Mouse (Mus musculus): Measurements from ENCODE around the gene C2cd4d. TPM values are rescaled to one million over a fixed set of nuclear protein-coding genes. Genes with fewer than 3 reads are reported as not detected.

The C2cd4d gene
- polyA plus RNA-seq, 1 experiment from 2014 or later: 2.5 TPM

DNA sequence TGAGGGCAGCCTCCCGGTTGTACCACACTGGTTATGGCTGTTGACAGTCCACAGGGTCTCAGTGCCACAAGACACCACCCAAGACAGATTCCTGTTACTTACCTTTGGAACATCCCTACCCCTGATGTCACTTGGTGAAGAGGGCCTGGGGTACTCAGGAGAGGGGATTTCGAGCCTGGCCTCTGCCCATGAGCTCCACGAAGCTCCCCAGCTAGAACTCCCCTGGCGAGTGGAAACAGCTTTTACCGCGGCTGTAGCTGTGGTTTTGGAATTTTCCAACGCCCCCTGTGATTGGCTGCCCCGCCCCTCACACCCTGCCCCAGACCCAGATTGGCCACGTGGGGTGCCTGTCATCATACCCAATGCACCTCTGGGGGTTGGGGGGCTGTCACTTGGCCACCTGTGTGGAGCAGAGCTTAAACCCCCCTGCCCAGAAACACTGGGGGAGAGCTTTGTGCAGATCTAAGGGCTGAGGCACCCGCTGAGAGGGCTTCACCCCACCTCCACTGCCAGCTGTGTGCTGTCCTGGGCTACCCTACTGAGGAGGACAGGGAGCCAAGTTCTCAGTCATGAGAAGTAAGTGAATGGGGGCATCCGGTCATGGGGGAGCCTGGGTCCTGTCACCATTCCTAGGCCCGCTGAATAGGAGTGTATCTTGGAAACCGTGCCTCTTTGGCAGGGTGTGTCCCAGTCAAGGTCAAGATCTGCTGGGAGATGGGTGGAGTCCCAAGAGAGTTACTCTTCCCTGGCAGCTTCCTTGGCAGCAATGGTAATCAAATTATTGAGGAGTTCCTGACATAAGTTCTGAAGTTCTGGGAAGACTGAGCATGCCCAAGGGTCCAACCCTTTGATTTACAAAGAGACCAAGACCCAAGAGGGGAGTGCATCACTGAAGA, 15.0 kb downstream of the C2cd4d start:
- Histone ChIP-seq H3K27ac (no peak overlapping the region), H3K4me1 (peaks cover 20% of the 10 kb centered on the region), H3K27me3 (peaks cover 18% of the 10 kb centered on the region), H3K9me3 (replicated peaks) (no peaks in the 10 kb centered on the region), H3K36me3 (no peaks in the 10 kb centered on the region), H3K4me3 (no peak overlapping the region), H3K4me2 (replicated peaks) (no peak overlapping the region), H3K9ac (no peak overlapping the region)
- WGBS: 20% methylated on average over 13 of the region's 13 CpGs
- ATAC-seq (ENCODE audit: low FRiP score): no peak

- Histone ChIP-seq H3K4me1 (peaks cover 6% of the 10 kb centered on the region; the same call in 1 of the 2 replicates), H3K9ac (no peak overlapping the region), H3K36me3 (no peaks in the 10 kb centered on the region), H3K27ac (no peak overlapping the region), H3K9me3 (replicated peaks) (no peaks in the 10 kb centered on the region), H3K27me3 (no peaks in the 10 kb centered on the region), H3K4me3 (no peak overlapping the region), H3K4me2 (replicated peaks) (no peak overlapping the region)
- ATAC-seq (ENCODE audit: low FRiP score): no peak
- WGBS: 24% methylated on average over 9 of the region's 9 CpGs
Observed at GRCm38 (mm10) chr3:94379831-94380510, 17.7 kb downstream of the C2cd4d start.

GRCm38 (mm10) chr3:94382308-94382707, 20.1 kb downstream of the C2cd4d start:
- Histone ChIP-seq H3K4me2 (replicated peaks) (no peak overlapping the region), H3K4me1 (peaks cover 3% of the 10 kb centered on the region; the same call in 1 of the 2 replicates), H3K4me3 (no peak overlapping the region), H3K36me3 (no peaks in the 10 kb centered on the region), H3K9me3 (replicated peaks) (no peaks in the 10 kb centered on the region), H3K9ac (no peak overlapping the region), H3K27me3 (no peaks in the 10 kb centered on the region), H3K27ac (no peak overlapping the region)
- 75% methylated on average over 5 of the region's 5 CpGs for WGBS
- ATAC-seq (ENCODE audit: low FRiP score): no peak

DNA sequence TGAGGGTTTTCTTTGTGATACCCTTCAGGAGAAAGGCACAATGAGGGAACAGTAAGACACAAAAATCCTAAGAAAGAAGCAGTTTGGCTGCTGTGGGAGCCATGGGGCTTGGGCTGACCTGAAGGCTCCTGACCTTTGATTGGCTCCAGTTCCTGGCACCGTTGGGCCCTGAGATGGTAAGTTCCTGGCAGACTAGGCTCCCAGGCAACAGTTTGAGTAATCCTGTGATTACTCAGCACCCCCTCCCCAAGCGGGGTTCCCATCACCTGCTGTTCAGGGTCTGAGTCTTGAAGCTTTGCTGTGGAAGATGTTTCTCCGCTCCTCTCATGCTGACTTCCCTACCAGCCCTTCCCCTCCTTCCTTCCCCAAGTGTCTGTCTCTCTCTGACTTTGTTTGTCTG, 21.2 kb downstream of the C2cd4d start:
- peaks cover 3% of the 10 kb centered on the region; the same call in 1 of the 2 replicates for H3K4me1 ChIP-seq
- H3K9me3 ChIP-seq (replicated peaks): no peaks in the 10 kb centered on the region
- no peaks in the 10 kb centered on the region for H3K36me3 ChIP-seq
- H3K9ac ChIP-seq: no peak overlapping the region
- ATAC-seq (ENCODE audit: low FRiP score): no peak
- H3K4me2 ChIP-seq (replicated peaks): no peak overlapping the region
- no peak overlapping the region for H3K4me3 ChIP-seq
- no peak overlapping the region for H3K27ac ChIP-seq
- 74% methylated on average over 3 of the region's 3 CpGs for WGBS
- no peaks in the 10 kb centered on the region for H3K27me3 ChIP-seq

DNA sequence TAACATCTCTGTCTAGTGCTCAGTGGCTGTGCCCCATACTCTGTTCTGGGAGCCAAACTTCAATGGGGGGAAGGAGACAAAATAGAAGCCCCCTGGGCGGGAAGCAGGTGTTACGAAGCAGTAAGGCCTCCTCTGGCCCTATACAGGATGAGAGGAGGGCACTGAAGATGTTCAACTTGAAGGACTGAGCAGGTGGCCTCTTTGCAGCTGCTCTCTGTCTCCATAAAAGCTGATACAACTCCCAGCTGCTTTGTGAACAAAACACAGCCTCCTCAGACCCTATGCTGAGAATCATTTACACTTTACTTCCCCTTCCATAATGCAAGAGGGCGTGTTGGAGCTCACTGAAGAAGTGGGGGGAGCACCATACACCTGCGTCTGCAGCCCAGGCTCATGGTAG, 24.4 kb downstream of the C2cd4d start:
- Histone ChIP-seq H3K36me3 (no peaks in the 10 kb centered on the region), H3K9ac (no peak overlapping the region), H3K4me2 (replicated peaks) (no peak overlapping the region), H3K27me3 (no peaks in the 10 kb centered on the region), H3K4me1 (no peaks in the 10 kb centered on the region), H3K4me3 (no peak overlapping the region), H3K27ac (no peak overlapping the region), H3K9me3 (replicated peaks) (no peaks in the 10 kb centered on the region)
- WGBS: 67% methylated on average over 4 of the region's 4 CpGs
- ATAC-seq (ENCODE audit: low FRiP score): no peak

DNA sequence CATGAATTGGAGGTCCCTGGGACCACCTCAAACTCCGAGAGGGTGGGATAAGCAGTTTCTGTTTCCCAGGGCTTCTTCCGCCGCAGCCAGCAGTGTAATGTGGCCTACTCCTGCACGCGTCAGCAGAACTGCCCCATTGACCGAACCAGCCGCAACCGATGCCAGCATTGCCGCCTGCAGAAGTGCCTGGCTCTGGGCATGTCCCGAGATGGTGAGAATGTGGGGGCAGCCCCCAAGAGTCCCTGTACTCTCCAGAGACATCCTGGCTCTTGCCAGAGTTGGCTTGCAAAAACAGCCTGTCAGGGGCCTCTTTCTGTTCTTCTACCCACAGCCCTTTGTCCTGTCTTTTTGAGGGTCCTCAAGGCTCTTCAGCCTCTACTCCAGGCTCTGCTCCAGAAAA, 25.2 kb downstream of the C2cd4d start:
- no peak for ATAC-seq (ENCODE audit: low FRiP score)
- H3K27me3 ChIP-seq: no peaks in the 10 kb centered on the region
- WGBS: 93% methylated on average over 10 of the region's 10 CpGs

DNA sequence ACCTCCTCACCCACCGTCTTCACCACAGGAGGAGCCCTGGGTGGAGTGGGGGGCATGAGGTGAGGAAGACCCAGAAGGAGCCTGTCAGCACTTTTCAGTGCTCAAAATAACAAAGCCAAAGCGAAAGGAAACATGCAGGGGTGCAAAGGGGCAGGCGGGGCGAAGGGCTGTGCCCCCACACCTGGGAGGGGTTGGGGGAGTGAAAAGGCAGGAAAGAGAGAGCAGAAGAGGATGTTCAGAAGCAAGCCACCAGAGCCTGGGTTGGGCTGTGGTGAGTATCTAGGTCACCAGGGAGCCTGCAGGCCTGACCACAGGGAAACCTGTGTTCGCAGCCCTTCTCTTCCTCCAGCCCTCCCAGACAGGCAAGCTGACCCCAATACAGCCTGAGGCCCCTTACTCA, 25.8 kb downstream of the C2cd4d start:
- Histone ChIP-seq H3K27ac (no peak overlapping the region), H3K9me3 (replicated peaks) (no peaks in the 10 kb centered on the region), H3K36me3 (no peaks in the 10 kb centered on the region), H3K27me3 (no peaks in the 10 kb centered on the region), H3K4me2 (replicated peaks) (no peak overlapping the region), H3K4me3 (no peak overlapping the region), H3K9ac (no peak overlapping the region), H3K4me1 (no peaks in the 10 kb centered on the region)
- WGBS: 76% methylated on average over 5 of the region's 5 CpGs
- ATAC-seq (ENCODE audit: low FRiP score): no peak

More for the DNA sequence above, 25.2 kb downstream of the C2cd4d start:
- Histone ChIP-seq H3K4me1 (no peaks in the 10 kb centered on the region), H3K27ac (no peak overlapping the region), H3K9me3 (replicated peaks) (no peaks in the 10 kb centered on the region), H3K4me3 (no peak overlapping the region), H3K9ac (no peak overlapping the region), H3K36me3 (no peaks in the 10 kb centered on the region), H3K4me2 (replicated peaks) (no peak overlapping the region)

DNA sequence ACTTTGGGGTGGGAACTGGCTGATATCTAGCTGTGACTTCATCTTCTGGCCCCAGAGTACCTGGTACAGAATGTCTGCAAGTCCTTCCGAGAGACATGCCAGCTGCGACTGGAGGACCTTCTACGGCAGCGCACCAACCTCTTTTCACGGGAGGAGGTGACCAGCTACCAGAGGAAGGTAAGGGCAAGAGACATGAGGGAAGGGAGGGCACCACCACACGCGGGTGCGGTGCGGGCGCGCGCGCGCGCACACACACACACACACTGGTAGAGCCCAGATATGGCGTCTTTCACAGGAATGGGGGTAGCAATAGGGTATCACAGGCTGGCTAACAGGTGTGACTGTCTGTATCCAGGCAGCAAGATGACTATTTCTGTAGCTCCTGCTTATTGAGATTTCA, 27.2 kb downstream of the C2cd4d start:
- ATAC-seq (ENCODE audit: low FRiP score): no peak
- no peak overlapping the region for H3K9ac ChIP-seq
- no peaks in the 10 kb centered on the region for H3K9me3 ChIP-seq (replicated peaks)
- WGBS: 97% methylated on average over 16 of the region's 16 CpGs
- H3K27me3 ChIP-seq: no peaks in the 10 kb centered on the region
- H3K4me1 ChIP-seq: no peaks in the 10 kb centered on the region
- H3K36me3 ChIP-seq: no peaks in the 10 kb centered on the region
- H3K4me3 ChIP-seq: no peak overlapping the region
- no peak overlapping the region for H3K27ac ChIP-seq
- no peak overlapping the region for H3K4me2 ChIP-seq (replicated peaks)

- no peaks in the 10 kb centered on the region for H3K27me3 ChIP-seq
- H3K4me1 ChIP-seq: no peaks in the 10 kb centered on the region
- no peaks in the 10 kb centered on the region for H3K9me3 ChIP-seq (replicated peaks)
- no peak overlapping the region for H3K9ac ChIP-seq
- no peak for ATAC-seq (ENCODE audit: low FRiP score)
- no peak overlapping the region for H3K4me2 ChIP-seq (replicated peaks)
- H3K27ac ChIP-seq: no peak overlapping the region
- no peak overlapping the region for H3K4me3 ChIP-seq
- no peaks in the 10 kb centered on the region for H3K36me3 ChIP-seq
- WGBS: 85% methylated on average over 5 of the region's 5 CpGs
Observed at GRCm38 (mm10) chr3:94391001-94391400, 28.8 kb downstream of the C2cd4d start.

DNA sequence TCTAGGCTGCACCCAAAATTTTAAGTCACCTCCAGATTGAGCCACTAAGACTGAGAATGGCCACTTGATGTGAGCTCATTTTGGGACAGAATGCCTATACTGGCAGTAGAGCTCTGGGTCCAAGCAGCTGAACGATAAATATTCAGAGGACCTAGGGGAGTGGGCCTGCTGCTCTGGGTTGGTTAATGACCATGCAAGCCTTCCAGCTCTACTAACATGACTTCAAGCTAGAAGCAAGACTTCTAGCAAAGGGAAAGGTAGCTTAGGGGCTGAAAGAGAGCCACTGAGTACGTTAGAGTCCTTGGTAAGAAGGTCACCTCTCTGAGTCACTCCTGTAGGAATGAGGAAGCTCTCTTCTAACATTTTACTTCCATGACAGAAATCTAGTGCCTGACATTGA, 29.9 kb downstream of the C2cd4d start:
- ATAC-seq (ENCODE audit: low FRiP score): no peak
- no peak overlapping the region for H3K27ac ChIP-seq
- H3K4me3 ChIP-seq: no peak overlapping the region
- no peak overlapping the region for H3K9ac ChIP-seq
- no peaks in the 10 kb centered on the region for H3K9me3 ChIP-seq (replicated peaks)
- H3K4me1 ChIP-seq: no peaks in the 10 kb centered on the region
- no peak overlapping the region for H3K4me2 ChIP-seq (replicated peaks)
- WGBS: 85% methylated on average over 2 of the region's 2 CpGs
- H3K36me3 ChIP-seq: no peaks in the 10 kb centered on the region
- H3K27me3 ChIP-seq: peaks cover 7% of the 10 kb centered on the region; the same call in 1 of the 2 replicates

GRCm38 (mm10) chr3:94393049-94393448, 30.8 kb downstream of the C2cd4d start:
- no peaks in the 10 kb centered on the region for H3K4me1 ChIP-seq
- no peaks in the 10 kb centered on the region for H3K36me3 ChIP-seq
- no peak for ATAC-seq (ENCODE audit: low FRiP score)

DNA sequence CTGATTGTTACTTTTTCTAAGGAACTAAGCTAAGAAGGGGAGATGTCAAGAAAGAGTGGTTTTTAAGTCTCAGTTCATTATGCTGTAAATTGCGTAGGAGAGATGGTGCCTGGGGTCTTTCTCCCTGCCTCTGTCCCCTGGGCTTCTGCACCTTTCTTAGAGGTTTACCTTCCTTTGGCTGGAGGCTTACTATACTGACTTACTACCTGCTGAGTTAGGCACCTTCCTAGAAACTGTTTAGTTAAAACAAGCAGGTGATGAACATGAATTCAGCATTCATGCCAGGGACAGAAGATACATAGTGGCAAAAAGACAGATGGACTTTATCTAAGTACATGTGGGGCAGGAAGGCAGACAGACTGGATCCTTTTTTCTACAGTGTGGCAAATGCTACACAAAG, 34.1 kb downstream of the C2cd4d start:
- Histone ChIP-seq H3K4me3 (no peak overlapping the region), H3K9me3 (replicated peaks) (no peaks in the 10 kb centered on the region), H3K4me2 (replicated peaks) (no peak overlapping the region), H3K27ac (no peak overlapping the region), H3K27me3 (peaks cover 28% of the 10 kb centered on the region), H3K4me1 (peaks cover 15% of the 10 kb centered on the region), H3K9ac (no peak overlapping the region), H3K36me3 (no peaks in the 10 kb centered on the region)
- WGBS: 84% methylated on average over 1 of the region's 1 CpGs
- no peak for ATAC-seq (ENCODE audit: low FRiP score)

More at GRCm38 (mm10) chr3:94393049-94393448, 30.8 kb downstream of the C2cd4d start:
- H3K27me3 ChIP-seq: peaks cover 16% of the 10 kb centered on the region
- H3K4me2 ChIP-seq (replicated peaks): no peak overlapping the region
- WGBS: 73% methylated on average over 4 of the region's 4 CpGs
- no peak overlapping the region for H3K9ac ChIP-seq
- H3K9me3 ChIP-seq (replicated peaks): no peaks in the 10 kb centered on the region
- no peak overlapping the region for H3K27ac ChIP-seq
- H3K4me3 ChIP-seq: no peak overlapping the region
